Mouse (Mus musculus) midbrain, embryonic 10.5 days (tissue): Measurements from ENCODE around the gene Ticrr. TPM values are rescaled to one million over a fixed set of nuclear protein-coding genes. Genes with fewer than 3 reads are reported as not detected.

Experiments used
- DNase-seq: peaks from one replicate; pipeline ENCODE4 v3.0.0-alpha.2; 2017; ENCODE audit warnings: low spot score
- H3K27ac ChIP-seq: fragments of 300-500 bp; sonication (generic); replicated peaks from 2 replicates; pipeline ENCODE4 v1.5.1; 2016; ENCODE audit warnings: mild to moderate bottlenecking
- H3K27me3 ChIP-seq: fragments of 300-500 bp; sonication (generic); 2 replicates; pipeline ENCODE4 v1.6.1; 2016; ENCODE audit warnings: low read depth, mild to moderate bottlenecking; ENCODE audit not compliant: poor library complexity, severe bottlenecking
- H3K36me3 ChIP-seq: fragments of 300-500 bp; sonication (generic); 2 replicates; pipeline ENCODE4 v1.6.1; 2016; ENCODE audit warnings: mild to moderate bottlenecking, moderate library complexity
- H3K4me1 ChIP-seq: fragments of 300-500 bp; sonication (generic); 2 replicates; pipeline ENCODE4 v1.6.1; 2016
- H3K4me3 ChIP-seq: fragments of 300-500 bp; sonication (generic); 2 replicates; pipeline ENCODE4 v1.5.1; 2016; ENCODE audit warnings: mild to moderate bottlenecking, moderate library complexity
- H3K9me3 ChIP-seq: fragments of 300-500 bp; sonication (generic); replicated peaks from 2 replicates; pipeline ENCODE4 v1.6.1; 2016; ENCODE audit warnings: mild to moderate bottlenecking
- WGBS: fragments of 180-500 bp; shearing (Covaris S2); methylation state at CpG from one replicate; pipeline ENCODE4 v1.1.7; 2016; 5-methylcytosine and 5-hydroxymethylcytosine counted together
- polyA plus RNA-seq: library from polyadenylated mRNA; unstranded; fragments of >200 nt; fragmentation: Nextera tagmentation; extraction: Ambion mirVana; gene quantifications from 2 replicates; pipeline ENCODE4 v1.2.1, GENCODE M21; 2016

Ticrr gene
- polyA plus RNA-seq, 1 experiment from 2014 or later = 14.4 TPM

DNA sequence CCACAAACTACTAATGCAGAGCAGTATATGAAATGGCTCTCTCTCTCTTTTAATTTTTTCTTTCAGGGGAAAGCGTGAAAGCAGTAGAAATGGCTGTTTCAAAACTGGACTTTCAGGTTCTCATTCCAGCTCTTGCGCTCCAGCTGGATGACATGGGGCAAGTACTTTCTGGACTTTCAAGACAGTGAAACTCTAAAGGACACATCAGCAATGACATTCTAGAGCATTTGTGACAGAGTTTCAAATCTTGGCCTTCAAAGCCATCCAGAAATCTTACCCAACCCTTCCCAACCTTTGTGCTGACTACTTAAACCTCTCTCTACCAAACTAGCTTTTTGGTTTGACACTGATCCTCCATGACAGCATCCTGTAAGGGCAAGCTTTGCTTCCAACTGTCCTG is 78.9 kb downstream of the Ticrr start:
- Histone ChIP-seq H3K4me3 (no peak overlapping the region), H3K27me3 (peaks cover 5% of the 10 kb centered on the region; the same call in 1 of the 2 replicates), H3K27ac (no peak overlapping the region), H3K9me3 (no peaks in the 10 kb centered on the region), H3K36me3 (peaks cover 26% of the 10 kb centered on the region), H3K4me1 (peaks cover 18% of the 10 kb centered on the region)
- 97% methylated on average over 2 of the region's 2 CpGs for WGBS
- no peak for DNase-seq

DNA sequence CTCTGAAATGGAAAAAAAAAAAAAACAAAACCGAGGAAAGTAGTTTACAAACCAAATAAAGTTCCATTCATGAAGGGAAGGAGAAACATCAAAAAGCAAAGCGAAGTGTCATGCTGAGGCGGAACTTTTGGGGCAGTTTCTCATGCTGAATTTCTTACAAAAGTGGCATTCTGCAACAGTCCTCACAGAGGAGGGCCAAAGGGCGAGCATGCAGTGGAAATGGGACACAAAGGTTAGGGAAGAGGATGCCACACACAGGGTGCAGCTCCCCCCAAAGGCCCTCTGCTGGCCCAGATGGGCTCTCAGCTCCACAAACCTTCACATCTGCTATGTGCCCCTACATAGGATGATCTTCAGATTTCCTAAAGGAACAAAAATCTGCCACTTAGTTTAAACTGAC is 80.3 kb downstream of the Ticrr start:
- no peak overlapping the region for H3K27ac ChIP-seq
- WGBS = 80% methylated on average over 4 of the region's 4 CpGs
- peaks cover 18% of the 10 kb centered on the region for H3K4me1 ChIP-seq
- peaks cover 21% of the 10 kb centered on the region for H3K36me3 ChIP-seq
- no peak overlapping the region for H3K4me3 ChIP-seq
- H3K27me3 ChIP-seq = peaks cover 5% of the 10 kb centered on the region; the same call in 1 of the 2 replicates
- no peaks in the 10 kb centered on the region for H3K9me3 ChIP-seq
- no peak for DNase-seq

DNA sequence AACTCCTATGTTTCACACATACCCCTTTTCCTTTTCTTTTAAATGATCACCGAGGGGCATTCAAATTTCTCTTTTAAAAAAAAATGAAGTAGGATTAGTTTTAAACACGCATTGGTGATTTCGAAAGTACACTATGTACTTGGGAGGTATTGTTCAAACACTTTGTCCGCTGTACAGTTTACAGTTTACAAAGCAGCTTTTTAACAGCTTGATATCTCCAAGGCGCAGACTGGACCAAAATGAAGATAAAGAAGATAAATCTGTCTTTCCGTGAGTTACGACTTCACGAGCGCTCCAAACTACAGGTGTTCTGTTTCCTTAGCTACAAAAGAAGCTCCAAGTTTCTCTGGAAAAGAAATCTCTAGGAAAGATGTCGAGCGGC is 82.3 kb downstream of the Ticrr start:
- Histone ChIP-seq H3K4me3 (peak overlapping the region; percentile 87), H3K4me1 (peaks cover 18% of the 10 kb centered on the region), H3K27ac (peak overlapping the region; percentile 82; the same call in 1 of the 2 replicates), H3K9me3 (no peaks in the 10 kb centered on the region), H3K27me3 (peaks cover 5% of the 10 kb centered on the region; the same call in 1 of the 2 replicates), H3K36me3 (peaks cover 12% of the 10 kb centered on the region)
- 28% methylated on average over 11 of the region's 11 CpGs for WGBS
- DNase-seq = no peak

DNA sequence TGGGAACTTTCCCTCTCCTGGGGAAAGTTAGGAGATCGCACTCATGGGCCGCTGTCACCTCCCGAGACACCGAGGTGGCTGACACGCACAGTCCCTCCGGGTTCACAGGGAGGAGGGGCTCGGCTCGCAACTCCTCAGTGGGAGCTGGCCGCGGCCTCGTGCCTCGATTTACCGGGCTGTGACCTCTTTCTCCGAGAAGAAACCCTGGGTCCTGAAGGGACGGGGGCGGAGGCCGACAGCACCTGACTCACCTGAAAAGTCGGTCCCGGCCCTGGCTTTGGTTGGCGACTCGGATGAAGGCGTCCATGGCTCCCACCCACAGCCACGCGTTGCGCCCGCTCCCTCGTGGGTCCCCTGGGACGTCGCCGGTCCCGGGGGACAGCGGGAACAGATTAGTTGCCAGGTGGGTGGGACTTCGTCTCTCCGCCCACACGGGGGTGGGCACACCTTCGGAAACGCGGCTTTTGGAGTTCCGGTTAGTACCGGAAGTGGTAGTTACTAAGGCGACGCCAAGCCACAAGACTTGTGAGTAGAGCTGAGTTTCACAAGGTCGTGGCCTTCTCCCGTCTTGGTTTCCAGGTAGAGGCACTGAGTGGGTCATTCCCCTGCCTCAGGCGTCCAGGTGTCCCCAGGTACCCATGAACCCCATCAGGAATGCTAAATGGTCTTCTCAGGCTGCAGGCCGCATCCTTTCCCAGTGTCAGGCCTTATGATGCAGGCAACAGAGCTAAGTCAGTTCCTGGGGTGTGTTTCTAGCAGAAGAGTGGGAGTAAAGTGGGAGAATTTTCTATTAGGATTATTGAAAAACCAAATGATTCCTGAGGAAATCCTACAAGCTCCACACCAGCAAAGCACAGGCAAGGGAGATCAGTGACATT is 82.9 kb downstream of the Ticrr start, which contains the start of the genes Pex11a and Wdr93:
TSS of gene Pex11a (minus strand) at position 473 of the 878 bp plus-strand sequence.
TSS of gene Wdr93 (plus strand) at position 505 of the 878 bp plus-strand sequence.
- 3% methylated on average over 46 of the region's 46 CpGs for WGBS
- peak; percentile 77 for DNase-seq
- no peaks in the 10 kb centered on the region for H3K9me3 ChIP-seq
- peak within 1 kb of the TSS; percentile 82 for H3K27ac ChIP-seq
- peak within 1 kb of the TSS; percentile 87 for H3K4me3 ChIP-seq
- H3K4me1 ChIP-seq = peaks cover 18% of the 10 kb centered on the region
- H3K36me3 ChIP-seq = peaks cover 6% of the 10 kb centered on the region; the same call in 1 of the 2 replicates
- peaks cover 5% of the 10 kb centered on the region; the same call in 1 of the 2 replicates for H3K27me3 ChIP-seq

DNA sequence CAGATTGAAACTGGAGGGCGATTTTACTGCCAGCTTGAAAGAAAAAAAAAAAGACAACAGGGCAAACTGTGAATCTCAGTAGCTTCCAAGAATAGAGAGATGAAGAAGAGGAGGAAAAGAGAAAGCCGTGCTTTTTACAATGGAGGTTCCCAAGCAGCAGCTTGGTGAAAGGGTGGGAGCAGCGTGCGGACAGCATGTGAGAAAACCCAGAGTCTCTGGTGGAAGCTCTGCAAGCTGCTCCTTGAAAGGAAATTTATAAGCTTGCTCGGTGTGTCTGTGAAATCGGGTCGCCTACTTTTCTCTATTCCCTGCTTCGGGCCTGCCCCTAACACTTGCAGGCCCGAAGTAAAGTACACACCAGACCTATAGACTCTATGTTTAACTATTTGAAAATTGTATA is 84.1 kb downstream of the Ticrr start:
- no peak for DNase-seq
- H3K36me3 ChIP-seq = 0 out of 2 replicates have a peak, but pooled peaks cover 5% of the 10 kb centered on the region
- no peak overlapping the region for H3K4me3 ChIP-seq
- WGBS = 93% methylated on average over 9 of the region's 9 CpGs
- peaks cover 18% of the 10 kb centered on the region for H3K4me1 ChIP-seq
- H3K9me3 ChIP-seq = no peaks in the 10 kb centered on the region
- peaks cover 5% of the 10 kb centered on the region; the same call in 1 of the 2 replicates for H3K27me3 ChIP-seq
- no peak overlapping the region for H3K27ac ChIP-seq

DNA sequence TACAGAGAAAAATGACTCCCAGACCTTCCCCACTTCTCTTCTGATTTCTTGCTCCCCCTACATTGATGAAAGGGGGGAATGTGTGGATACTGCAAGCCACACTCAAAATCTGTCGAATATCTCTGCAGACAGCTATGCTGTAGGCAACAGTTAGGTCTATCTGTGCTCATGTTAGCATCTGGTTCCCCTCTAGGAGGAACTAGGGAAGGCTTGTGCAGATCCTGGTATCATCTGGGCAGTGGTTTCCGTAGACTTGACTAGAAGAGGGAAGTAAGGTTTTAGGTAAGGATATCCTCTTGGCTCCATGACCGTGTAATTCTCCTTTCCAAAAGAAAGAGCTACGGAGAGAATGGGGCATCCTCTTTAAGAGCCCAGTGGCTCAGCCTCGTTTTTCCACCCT is 84.6 kb downstream of the Ticrr start:
- 0 out of 2 replicates have a peak, but pooled peaks cover 3% of the 10 kb centered on the region for H3K36me3 ChIP-seq
- no peak overlapping the region for H3K27ac ChIP-seq
- 76% methylated on average over 5 of the region's 5 CpGs for WGBS
- no peak for DNase-seq
- peaks cover 18% of the 10 kb centered on the region for H3K4me1 ChIP-seq
- peaks cover 5% of the 10 kb centered on the region; the same call in 1 of the 2 replicates for H3K27me3 ChIP-seq
- no peaks in the 10 kb centered on the region for H3K9me3 ChIP-seq
- no peak overlapping the region for H3K4me3 ChIP-seq

DNA sequence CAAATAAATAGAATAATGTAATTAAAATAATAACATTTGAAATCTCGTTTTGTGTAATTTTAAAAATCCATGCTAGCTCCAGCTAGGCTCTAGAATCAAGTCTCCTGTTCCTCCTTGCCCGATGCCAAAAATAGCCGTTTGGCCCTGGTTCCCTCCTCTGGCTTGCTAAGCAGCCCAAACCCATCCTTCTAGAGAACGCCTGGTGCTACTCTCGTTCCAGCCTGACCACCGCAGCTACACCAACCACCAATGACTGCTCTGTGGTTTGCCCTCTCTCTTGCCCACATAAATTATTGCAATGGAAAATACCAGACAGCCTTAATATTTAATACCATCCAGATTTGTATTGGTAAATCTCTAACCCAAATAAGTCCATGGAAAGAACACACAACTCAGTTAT is 87.7 kb downstream of the Ticrr start:
- no peak overlapping the region for H3K27ac ChIP-seq
- H3K27me3 ChIP-seq = no peaks in the 10 kb centered on the region; the same call in 1 of the 2 replicates
- DNase-seq = no peak
- H3K4me3 ChIP-seq = no peak overlapping the region
- WGBS = 84% methylated on average over 6 of the region's 6 CpGs
- no peaks in the 10 kb centered on the region for H3K9me3 ChIP-seq
- peaks cover 11% of the 10 kb centered on the region for H3K4me1 ChIP-seq
- H3K36me3 ChIP-seq = no peaks in the 10 kb centered on the region

Other genes with a start within 250 kb of the Ticrr start
- 41.3 and 43.2 TPM in 2 replicates for gene Polg, start 193.8 kb upstream of the Ticrr start, polyA plus RNA-seq
- gene Rhcg, start 42.5 kb upstream of the Ticrr start, polyA plus RNA-seq = 0.55 and 0.81 TPM in 2 replicates
- gene Kif7, start 55.5 kb downstream of the Ticrr start, polyA plus RNA-seq = 5.6 and 6.0 TPM in 2 replicates
- gene Plin1, start 72.7 kb downstream of the Ticrr start, polyA plus RNA-seq = 0.04 and 0.10 TPM in 2 replicates
- 9.0 and 9.3 TPM in 2 replicates for gene Pex11a, start 82.9 kb downstream of the Ticrr start, polyA plus RNA-seq
- 0.12 and 0.22 TPM in 2 replicates for gene Wdr93, start 83.0 kb downstream of the Ticrr start, polyA plus RNA-seq
- gene Mesp1, start 133.6 kb downstream of the Ticrr start, polyA plus RNA-seq = 0.12 TPM in 1 of 2 replicates, not detected in the other
- gene Mesp2, start 150.5 kb downstream of the Ticrr start, polyA plus RNA-seq = 0.53 and 0.61 TPM in 2 replicates
- gene Anpep, start 200.9 kb downstream of the Ticrr start, polyA plus RNA-seq = 3.9 and 5.5 TPM in 2 replicates